Mouse (Mus musculus) hindbrain, postnatal 0 days (tissue): Measurements from ENCODE around the gene Gm43552. TPM values are rescaled to one million over a fixed set of nuclear protein-coding genes. Genes with fewer than 3 reads are reported as not detected.

Source experiments
- ATAC-seq: fragments of 200-750 bp; cut with Nextera tagmentation; 2 replicates; pipeline ENCODE4 v1.8.0; 2017; ENCODE audit warnings: mild to moderate bottlenecking, moderate TSS enrichment, moderate library complexity
- DNase-seq: peaks from one replicate; pipeline ENCODE4 v3.0.0-alpha.2; 2015; ENCODE audit warnings: low spot score
- H3K27ac ChIP-seq: fragments of 300-500 bp; sonication (generic); 2 replicates; pipeline ENCODE4 v1.5.1; 2014; ENCODE audit warnings: mild to moderate bottlenecking
- H3K27me3 ChIP-seq: fragments of 300-500 bp; sonication (generic); 2 replicates; pipeline ENCODE4 v1.6.1; 2014; ENCODE audit warnings: low read length, mixed read lengths; ENCODE audit not compliant: insufficient read depth
- H3K36me3 ChIP-seq: fragments of 300-500 bp; sonication (generic); 2 replicates; pipeline ENCODE4 v1.6.1; 2014; ENCODE audit warnings: low read length, mixed read lengths; ENCODE audit not compliant: insufficient read depth
- H3K4me1 ChIP-seq: fragments of 300-500 bp; sonication (generic); 2 replicates; pipeline ENCODE4 v1.6.1; 2014; ENCODE audit warnings: antibody characterized with exemption, low read length, mixed read lengths; ENCODE audit not compliant: insufficient read depth
- H3K4me2 ChIP-seq: fragments of 300-500 bp; sonication (generic); 2 replicates; pipeline ENCODE4 v1.6.1; 2014; ENCODE audit warnings: low read depth, mild to moderate bottlenecking, low read length, moderate library complexity, mixed read lengths
- H3K4me3 ChIP-seq: fragments of 300-500 bp; sonication (generic); 2 replicates; pipeline ENCODE4 v1.5.1; 2014; ENCODE audit warnings: low read length
- H3K9ac ChIP-seq: fragments of 300-500 bp; sonication (generic); replicated peaks from 2 replicates; pipeline ENCODE4 v1.6.1; 2014; ENCODE audit warnings: mild to moderate bottlenecking, low read length, moderate library complexity, mixed read lengths
- H3K9me3 ChIP-seq: fragments of 300-500 bp; sonication (generic); 2 replicates; pipeline ENCODE4 v1.6.1; 2016; ENCODE audit warnings: low read length, mixed read lengths
- CTCF ChIP-seq: IDR thresholded peaks from 2 replicates; pipeline ENCODE4 v1.5.1; 2016; ENCODE audit warnings: antibody characterized with exemption, control low read depth, low read depth
- WGBS: fragments of 180-500 bp; shearing (Covaris S2); extraction: QIAGEN DNeasy Blood & Tissue Kit; methylation state at CpG from one replicate; pipeline ENCODE4 v1.1.7; 2014; 5-methylcytosine and 5-hydroxymethylcytosine counted together
- polyA plus RNA-seq: library from polyadenylated mRNA; unstranded; fragments of >200 nt; fragmentation: Nextera tagmentation; extraction: Ambion mirVana; gene quantifications from 2 replicates; pipeline ENCODE4 v1.2.1, GENCODE M21; 2015
- total RNA-seq: library from RNA; depleted of rRNA; stranded (reverse); fragments of >200 nt; gene quantifications from 2 replicates; pipeline ENCODE4 v1.2.3, GENCODE M21; 2014

Gm43552 gene
- total and polyA plus RNA-seq, 2 experiments from 2014 or later: not detected

DNA sequence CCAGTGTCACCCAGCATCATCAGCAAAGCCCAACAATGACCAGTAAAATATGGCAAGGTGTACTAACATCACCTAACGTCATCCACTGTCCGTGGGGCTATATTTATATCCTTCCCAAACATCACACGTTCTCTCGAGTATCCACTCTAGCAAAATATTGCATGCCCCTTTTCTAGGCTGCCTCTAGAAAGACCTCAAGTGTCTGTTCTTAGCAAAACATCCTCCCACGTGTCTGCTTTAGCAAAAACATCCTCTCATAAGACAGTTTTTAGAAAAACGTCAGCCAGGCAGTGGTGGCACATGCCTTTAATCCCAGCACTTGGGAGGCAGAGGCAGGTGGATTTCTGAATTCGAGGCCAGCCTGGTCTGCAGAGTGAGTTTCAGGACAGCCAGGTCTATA, 7.6 kb upstream of the Gm43552 start:
- Histone ChIP-seq H3K9ac (no peak overlapping the region), H3K4me3 (no peak overlapping the region), H3K27ac (no peak overlapping the region), H3K4me2 (no peak overlapping the region), H3K27me3 (no peaks in the 10 kb centered on the region), H3K4me1 (no peaks in the 10 kb centered on the region), H3K9me3 (no peaks in the 10 kb centered on the region), H3K36me3 (no peaks in the 10 kb centered on the region)
- 81% methylated on average over 7 of the region's 7 CpGs for WGBS
- TF ChIP-seq CTCF: no peak
- ATAC-seq: no peak
- DNase-seq: no peak

DNA sequence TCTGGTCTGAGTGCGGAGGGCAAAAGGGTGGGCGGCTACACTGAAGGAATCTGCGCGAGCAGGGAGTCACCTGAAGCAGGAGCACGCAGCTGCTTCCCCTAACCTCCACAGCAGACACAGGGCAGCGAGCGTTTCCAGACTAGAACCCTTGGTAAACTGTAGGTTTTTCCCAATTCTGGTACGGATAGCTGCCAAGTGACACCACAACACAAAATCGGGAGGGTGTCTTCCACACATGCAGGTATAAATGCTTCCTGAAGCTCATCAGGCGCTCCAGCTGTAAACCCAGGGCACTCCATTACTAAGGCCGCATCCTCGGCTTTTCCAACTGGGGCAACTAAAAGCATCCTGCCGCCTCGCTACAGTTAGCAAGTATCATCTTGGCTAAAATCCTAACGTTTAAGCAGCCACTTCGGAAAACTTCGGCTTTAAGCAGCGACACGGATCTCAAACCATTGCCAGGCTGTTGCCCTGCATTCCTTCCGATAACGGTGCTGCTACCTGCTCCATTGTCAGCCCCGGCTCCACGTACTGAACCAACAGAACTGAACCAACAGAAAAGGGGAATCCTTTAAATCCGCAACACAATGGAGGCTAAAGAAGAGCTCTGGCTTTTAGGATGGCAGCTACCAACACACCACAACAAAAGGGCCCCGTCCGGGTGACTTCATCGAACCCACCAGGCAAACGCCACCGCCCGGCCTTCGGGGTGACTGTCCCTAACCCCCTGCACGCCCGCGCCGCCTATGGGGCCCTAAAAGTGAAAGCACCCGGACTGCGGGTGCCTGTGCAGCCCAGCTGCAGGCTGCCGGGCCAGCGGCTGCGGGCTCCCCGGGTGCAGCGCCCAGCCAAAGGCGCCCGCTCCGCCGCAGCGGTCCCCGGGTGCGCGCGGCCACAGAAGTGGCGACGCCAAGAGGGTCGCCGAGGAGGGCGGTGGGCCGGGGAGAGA, 592 bp downstream of the Gm43552 start:
- no peaks in the 10 kb centered on the region for H3K9me3 ChIP-seq
- peak; percentile 74 for DNase-seq
- H3K4me1 ChIP-seq: peaks cover 12% of the 10 kb centered on the region; the same call in 1 of the 2 replicates
- under 1% methylated on average over 53 of the region's 57 CpGs for WGBS
- H3K4me2 ChIP-seq: peak overlapping the region; percentile 76
- H3K4me3 ChIP-seq: peak overlapping the region; percentile 99
- peak; percentile 83 for ATAC-seq
- H3K27me3 ChIP-seq: no peaks in the 10 kb centered on the region
- H3K36me3 ChIP-seq: no peaks in the 10 kb centered on the region
- peak overlapping the region; percentile 95 for H3K9ac ChIP-seq
- peak; percentile 46 for TF ChIP-seq CTCF
- peak overlapping the region; percentile 99 for H3K27ac ChIP-seq

DNA sequence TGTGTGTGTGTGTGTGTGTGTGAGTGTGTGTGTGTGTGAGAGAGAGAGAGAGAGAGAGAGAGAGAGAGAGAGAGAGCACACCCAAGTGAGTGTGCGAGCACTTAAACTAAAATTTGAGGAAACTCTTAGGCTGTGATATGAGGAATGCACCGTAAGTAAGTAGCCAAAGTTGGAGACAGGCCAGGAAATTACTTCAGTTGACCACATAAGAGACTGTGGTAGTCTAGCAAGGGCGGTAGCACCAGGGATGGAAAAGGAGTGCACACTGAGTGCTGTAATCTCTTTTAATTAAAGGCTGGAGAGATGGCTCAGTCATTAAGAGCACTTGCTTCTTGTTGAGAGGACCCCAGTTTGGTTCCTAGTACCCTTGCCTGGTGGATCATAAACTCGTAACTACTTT, 2.8 kb downstream of the Gm43552 start:
- Histone ChIP-seq H3K4me3 (no peak overlapping the region), H3K4me1 (peaks cover 12% of the 10 kb centered on the region; the same call in 1 of the 2 replicates), H3K36me3 (no peaks in the 10 kb centered on the region), H3K9ac (no peak overlapping the region), H3K27me3 (no peaks in the 10 kb centered on the region), H3K27ac (no peak overlapping the region), H3K9me3 (no peaks in the 10 kb centered on the region), H3K4me2 (no peak overlapping the region)
- DNase-seq (peak; percentile 32), ATAC-seq (no peak)
- no peak for TF ChIP-seq CTCF
- WGBS: 73% methylated on average over 4 of the region's 4 CpGs

DNA sequence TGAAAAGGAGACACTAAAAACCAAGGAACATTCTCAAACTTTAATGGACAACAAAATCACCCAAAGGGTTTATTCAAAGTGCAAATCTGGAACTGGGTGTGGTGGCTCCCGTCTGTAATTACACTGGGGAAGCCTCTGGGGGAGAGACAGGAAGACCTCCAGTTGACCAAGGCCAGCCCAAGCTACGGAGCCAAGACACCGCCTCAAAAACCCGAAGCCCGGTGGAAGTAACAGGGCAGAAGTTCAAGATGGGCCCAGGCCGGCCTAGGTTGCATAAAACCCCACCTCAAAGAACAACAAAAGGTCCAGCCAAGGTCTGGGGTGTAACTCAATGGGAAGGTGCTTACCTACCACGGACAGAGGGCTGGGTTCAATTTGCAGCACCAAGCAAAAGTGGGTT, 3.9 kb downstream of the Gm43552 start:
- H3K36me3 ChIP-seq: no peaks in the 10 kb centered on the region
- 76% methylated on average over 7 of the region's 7 CpGs for WGBS
- no peak for TF ChIP-seq CTCF
- no peak for ATAC-seq
- no peak overlapping the region for H3K27ac ChIP-seq
- DNase-seq: no peak
- no peaks in the 10 kb centered on the region for H3K9me3 ChIP-seq
- no peak overlapping the region for H3K4me3 ChIP-seq
- H3K4me1 ChIP-seq: peaks cover 12% of the 10 kb centered on the region; the same call in 1 of the 2 replicates
- no peak overlapping the region for H3K4me2 ChIP-seq
- H3K27me3 ChIP-seq: no peaks in the 10 kb centered on the region
- H3K9ac ChIP-seq: no peak overlapping the region

DNA sequence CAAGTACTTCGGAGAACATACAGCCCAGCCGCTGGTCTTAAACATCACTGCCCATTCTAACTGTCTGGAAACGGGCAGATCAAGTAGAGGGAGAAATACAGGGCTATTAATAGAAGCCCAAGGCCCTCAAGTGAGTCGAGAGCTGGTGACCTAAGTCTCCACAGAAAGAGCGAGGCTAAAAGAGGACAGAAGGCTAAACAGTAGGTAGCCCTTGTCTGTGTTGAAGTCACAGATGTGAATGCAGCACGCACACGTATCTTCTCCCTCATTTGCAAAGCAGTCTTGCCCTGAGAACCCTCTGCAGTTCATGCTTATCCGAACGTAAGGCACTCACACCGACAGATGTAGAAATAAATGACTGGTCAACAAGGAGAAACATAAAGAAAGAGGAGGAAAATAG, 5.3 kb downstream of the Gm43552 start:
- TF ChIP-seq CTCF: no peak
- DNase-seq: no peak
- H3K27me3 ChIP-seq: no peaks in the 10 kb centered on the region
- no peak for ATAC-seq
- peaks cover 12% of the 10 kb centered on the region; the same call in 1 of the 2 replicates for H3K4me1 ChIP-seq
- WGBS: 78% methylated on average over 10 of the region's 10 CpGs
- no peak overlapping the region for H3K4me3 ChIP-seq
- H3K4me2 ChIP-seq: no peak overlapping the region
- H3K9ac ChIP-seq: no peak overlapping the region
- H3K9me3 ChIP-seq: no peaks in the 10 kb centered on the region
- no peaks in the 10 kb centered on the region for H3K36me3 ChIP-seq
- no peak overlapping the region for H3K27ac ChIP-seq

DNA sequence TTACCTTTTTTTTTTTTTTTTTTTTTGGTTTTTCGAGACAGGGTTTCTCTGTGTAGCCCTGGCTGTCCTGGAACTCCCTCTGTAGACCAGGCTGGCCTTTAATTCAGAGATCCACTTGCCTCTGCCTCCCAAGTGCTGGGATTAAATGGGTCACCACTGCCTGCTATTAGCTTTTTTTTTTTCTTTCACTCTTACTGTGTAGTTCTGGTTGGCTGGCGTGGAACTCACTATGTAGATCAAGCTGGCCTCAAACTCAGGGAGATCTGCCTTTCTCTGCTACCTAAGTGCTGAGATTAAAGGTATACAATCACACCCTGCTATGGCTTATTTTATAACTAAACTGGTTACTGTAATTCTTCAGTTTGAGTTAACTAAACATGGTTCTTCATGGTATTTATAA, 6.1 kb downstream of the Gm43552 start:
- Histone ChIP-seq H3K27me3 (no peaks in the 10 kb centered on the region), H3K27ac (no peak overlapping the region), H3K4me3 (no peak overlapping the region), H3K36me3 (no peaks in the 10 kb centered on the region), H3K9me3 (no peaks in the 10 kb centered on the region), H3K9ac (no peak overlapping the region), H3K4me1 (peaks cover 10% of the 10 kb centered on the region; the same call in 1 of the 2 replicates), H3K4me2 (no peak overlapping the region)
- no peak for TF ChIP-seq CTCF
- ATAC-seq (no peak), DNase-seq (no peak)
- WGBS: 79% methylated on average over 2 of the region's 2 CpGs

DNA sequence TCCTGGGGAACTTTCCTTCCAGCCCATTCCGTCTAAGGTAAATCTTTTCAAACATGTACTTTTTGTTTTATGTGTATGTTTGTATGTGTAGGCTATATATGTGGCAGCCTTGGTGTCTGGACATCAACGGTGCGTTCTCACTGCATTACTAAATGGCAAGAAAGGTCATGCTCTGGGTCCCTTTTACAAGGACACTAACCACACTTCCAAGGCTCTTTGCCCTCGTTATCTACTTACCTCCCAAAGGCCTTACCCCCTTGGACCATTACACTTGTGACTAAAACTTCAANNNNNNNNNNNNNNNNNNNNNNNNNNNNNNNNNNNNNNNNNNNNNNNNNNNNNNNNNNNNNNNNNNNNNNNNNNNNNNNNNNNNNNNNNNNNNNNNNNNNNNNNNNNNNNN, 9.6 kb downstream of the Gm43552 start:
- Histone ChIP-seq H3K9me3 (no peaks in the 10 kb centered on the region), H3K36me3 (no peaks in the 10 kb centered on the region), H3K27me3 (no peaks in the 10 kb centered on the region), H3K9ac (no peak overlapping the region), H3K4me3 (no peak overlapping the region), H3K4me2 (no peak overlapping the region), H3K4me1 (no peaks in the 10 kb centered on the region), H3K27ac (no peak overlapping the region)
- 89% methylated on average over 4 of the region's 4 CpGs for WGBS
- DNase-seq (no peak), ATAC-seq (no peak)
- no peak for TF ChIP-seq CTCF
